ENCODE assay signal across 9 mouse cellular contexts in the genomic region with DNA sequence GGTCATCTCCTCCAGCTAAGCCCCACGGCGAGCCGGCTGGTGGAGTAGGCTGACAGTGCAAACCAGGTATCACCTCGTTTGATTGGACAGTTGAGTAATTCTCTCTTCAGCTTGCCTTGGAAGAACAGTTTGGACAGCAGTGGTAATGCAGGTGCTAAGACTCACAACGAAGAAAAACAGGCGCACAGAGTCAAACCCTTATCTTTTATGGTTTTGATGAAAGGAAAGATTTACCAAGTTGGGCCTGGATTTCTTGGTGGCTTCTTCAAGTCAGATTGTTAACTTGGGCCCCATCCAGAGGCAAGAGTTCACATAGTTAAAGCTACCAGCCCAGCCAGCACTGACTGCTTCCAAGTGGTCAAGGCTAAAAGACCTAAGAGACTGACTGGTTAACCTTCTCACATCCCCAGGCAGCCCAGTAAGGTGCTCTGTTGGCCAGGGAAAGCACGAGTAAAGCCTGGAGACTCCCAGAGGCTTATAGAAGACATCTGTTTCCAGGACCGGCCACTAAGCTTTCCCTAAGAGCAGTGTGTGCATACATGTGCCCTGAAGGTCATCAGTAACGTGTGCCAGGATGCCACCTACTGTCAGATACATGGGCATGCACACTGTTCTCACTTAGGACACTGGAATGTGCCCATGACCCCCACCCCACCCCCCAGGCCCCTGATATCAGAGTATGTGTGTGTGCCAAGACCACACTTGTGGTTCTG.
DNase-seq lines count a peak whose midpoint lies in the region; ATAC-seq and TF ChIP-seq lines count a peak whose summit lies in the region.
"Had no signal": no experiment of that assay in that cellular context is flagged by ENCODE, and none has a peak within 500 bp of the region (broad histone marks: within the 10 kb centered on the region; RNA-seq: fewer than 3 reads in every experiment).

No protein-coding gene starts in this region.

- H3K9ac ChIP-seq in forebrain, postnatal 0 days = no peak overlapping the region
- H3K9ac ChIP-seq in liver, embryonic 12.5 days = no peak overlapping the region

- H3K79me2 ChIP-seq in C2C12 (ENCODE audit: control insufficient read depth, insufficient read depth) = no peaks in the 10 kb centered on the region

- 0 out of 2 replicates have a peak, but pooled peaks cover 3% of the 10 kb centered on the region for H3K4me1 ChIP-seq in forebrain, postnatal 0 days (ENCODE audit: insufficient read depth)
- peaks cover 29% of the 10 kb centered on the region for H3K4me1 ChIP-seq in forebrain, embryonic 10.5 days
- peaks cover 61% of the 10 kb centered on the region for H3K4me1 ChIP-seq in liver, embryonic 12.5 days

- H3K27me3 ChIP-seq in forebrain, postnatal 0 days (ENCODE audit: insufficient read depth, low read length) = no peaks in the 10 kb centered on the region
- no peaks in the 10 kb centered on the region for H3K27me3 ChIP-seq in forebrain, embryonic 10.5 days (ENCODE audit: poor library complexity, severe bottlenecking)
- H3K27me3 ChIP-seq in C2C12 (ENCODE audit: control insufficient read depth, insufficient read depth, insufficient read length) = no peaks in the 10 kb centered on the region
- H3K27me3 ChIP-seq in liver, embryonic 12.5 days (replicated peaks) = no peaks in the 10 kb centered on the region; the same call in 1 of the 2 replicates
- H3K27me3 ChIP-seq: Patski had no signal

- WGBS in forebrain, postnatal 0 days = 72% methylated on average over 9 of the region's 9 CpGs
- 70% methylated on average over 9 of the region's 9 CpGs for WGBS in forebrain, embryonic 10.5 days
- 54% methylated on average over 9 of the region's 9 CpGs for WGBS in liver, embryonic 12.5 days (ENCODE audit: insufficient replicate concordance)

- H3K27ac ChIP-seq in forebrain, postnatal 0 days (ENCODE audit: low read depth, low read length) = no peak overlapping the region
- H3K27ac ChIP-seq in forebrain, embryonic 10.5 days = no peak overlapping the region
- H3K27ac ChIP-seq in liver, embryonic 12.5 days = peak overlapping the region; percentile 37

- no peak overlapping the region for H3K4me2 ChIP-seq in forebrain, postnatal 0 days (ENCODE audit: low read depth)
- no peak overlapping the region for H3K4me2 ChIP-seq in liver, embryonic 12.5 days

- no peaks in the 10 kb centered on the region for H3K9me3 ChIP-seq in forebrain, postnatal 0 days (ENCODE audit: low read length)
- no peaks in the 10 kb centered on the region for H3K9me3 ChIP-seq in forebrain, embryonic 10.5 days
- H3K9me3 ChIP-seq in liver, embryonic 12.5 days (replicated peaks) = no peaks in the 10 kb centered on the region

- peak; percentile 54; the same call in 1 of the 2 replicates for ATAC-seq in forebrain, postnatal 0 days
- ATAC-seq in erythroid progenitor cell, adult 5-6 weeks (replicated peaks; ENCODE audit: low FRiP score, poor library complexity, severe bottlenecking) = peak; percentile 78
- ATAC-seq in liver, embryonic 12.5 days = peak; percentile 66
- ATAC-seq: Patski had no signal

- no peak overlapping the region for H3ac ChIP-seq in C2C12 (ENCODE audit: control insufficient read depth, insufficient read length, low read depth)

- H3K4me3 ChIP-seq in forebrain, postnatal 0 days (ENCODE audit: low read depth, low read length) = no peak overlapping the region
- no peak overlapping the region for H3K4me3 ChIP-seq in forebrain, embryonic 10.5 days
- H3K4me3 ChIP-seq in C2C12 (ENCODE audit: insufficient read depth, poor library complexity, severe bottlenecking) = no peak overlapping the region
- H3K4me3 ChIP-seq in liver, embryonic 12.5 days = no peak overlapping the region

- no peaks in the 10 kb centered on the region for H3K79me3 ChIP-seq in C2C12 (ENCODE audit: low read depth)

- DNase-seq in forebrain, postnatal 0 days = no peak
- DNase-seq in forebrain, embryonic 10.5 days (ENCODE audit: extremely low spot score, low spot score) = no peak
- no peak for DNase-seq in urinary bladder, postnatal 14 days (ENCODE audit: low spot score)
- no peak for DNase-seq in natural killer cell, adult 2 months (ENCODE audit: low spot score in 2 of 2)
- no peak for DNase-seq in thymus, adult 18-20 months

- TF ChIP-seq CTCF in forebrain, postnatal 0 days (IDR thresholded peaks at IDR 0.05; ENCODE audit: low read depth) = peak; percentile 50
- peak; percentile 75 for TF ChIP-seq CTCF in C2C12 (IDR thresholded peaks at IDR 0.05; ENCODE audit: control insufficient read depth, insufficient read depth, insufficient read length)

- H3K36me3 ChIP-seq in forebrain, postnatal 0 days (ENCODE audit: insufficient read depth) = no peaks in the 10 kb centered on the region
- H3K36me3 ChIP-seq in forebrain, embryonic 10.5 days (replicated peaks) = no peaks in the 10 kb centered on the region
- no peaks in the 10 kb centered on the region for H3K36me3 ChIP-seq in C2C12 (ENCODE audit: control insufficient read depth, insufficient read depth)
- no peaks in the 10 kb centered on the region for H3K36me3 ChIP-seq in liver, embryonic 12.5 days

TF ChIP-seq in C2C12, 6 proteins besides CTCF, POLR2A, EP300 and RAD21:
- TF ChIP-seq CEBPB (IDR thresholded peaks at IDR 0.05; ENCODE audit: low read depth) (no peak), MYOD1 (IDR thresholded peaks at IDR 0.05; ENCODE audit: control insufficient read depth, insufficient read length, low read depth) (no peak), FOSL1 (IDR thresholded peaks at IDR 0.05; ENCODE audit: insufficient read depth, low read length, poor library complexity, severe bottlenecking) (no peak), USF1 (IDR thresholded peaks at IDR 0.05; ENCODE audit: low read depth) (no peak), MAX (IDR thresholded peaks at IDR 0.05) (no peak), MYOG (IDR thresholded peaks at IDR 0.05; ENCODE audit: control insufficient read depth, extremely low read depth, insufficient read length) (no peak)
